Mouse (Mus musculus): ENCODE results near the gene Schip1.

The Schip1 gene

DNA sequence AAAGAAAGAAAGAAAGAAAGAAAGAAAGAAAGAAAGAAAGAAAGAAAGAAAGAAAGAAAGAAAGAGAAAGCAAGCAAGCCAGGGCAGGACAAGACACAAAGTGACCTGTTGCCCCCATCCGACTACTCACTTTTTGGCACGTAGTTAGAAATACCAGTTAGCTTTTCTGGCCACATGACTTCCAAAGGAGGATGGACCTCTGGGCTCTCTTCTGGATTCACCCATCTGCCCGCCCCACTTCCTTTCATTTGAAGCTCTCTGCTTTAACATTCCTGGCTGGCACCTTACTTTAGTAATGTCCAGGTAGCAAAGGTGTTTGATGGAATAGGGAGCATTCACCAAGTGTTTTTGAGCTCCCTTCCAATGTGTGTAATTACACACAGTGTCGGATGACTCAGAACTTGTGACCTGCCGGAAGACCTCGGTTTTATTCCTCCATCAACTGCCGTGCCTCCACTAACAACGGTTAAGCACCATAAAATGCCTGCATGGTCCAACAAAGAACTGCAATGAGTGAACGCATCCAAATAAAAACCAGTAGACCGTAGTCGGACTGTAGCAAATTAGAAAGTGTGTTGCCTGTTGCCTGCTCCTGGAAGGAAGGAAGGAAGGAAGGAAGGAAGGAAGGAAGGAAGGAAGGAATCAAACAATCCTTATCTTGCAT, 546.1 kb downstream of the Schip1 start:
- no peak for DNase-seq (ENCODE audit: low read depth, low spot score)

DNA sequence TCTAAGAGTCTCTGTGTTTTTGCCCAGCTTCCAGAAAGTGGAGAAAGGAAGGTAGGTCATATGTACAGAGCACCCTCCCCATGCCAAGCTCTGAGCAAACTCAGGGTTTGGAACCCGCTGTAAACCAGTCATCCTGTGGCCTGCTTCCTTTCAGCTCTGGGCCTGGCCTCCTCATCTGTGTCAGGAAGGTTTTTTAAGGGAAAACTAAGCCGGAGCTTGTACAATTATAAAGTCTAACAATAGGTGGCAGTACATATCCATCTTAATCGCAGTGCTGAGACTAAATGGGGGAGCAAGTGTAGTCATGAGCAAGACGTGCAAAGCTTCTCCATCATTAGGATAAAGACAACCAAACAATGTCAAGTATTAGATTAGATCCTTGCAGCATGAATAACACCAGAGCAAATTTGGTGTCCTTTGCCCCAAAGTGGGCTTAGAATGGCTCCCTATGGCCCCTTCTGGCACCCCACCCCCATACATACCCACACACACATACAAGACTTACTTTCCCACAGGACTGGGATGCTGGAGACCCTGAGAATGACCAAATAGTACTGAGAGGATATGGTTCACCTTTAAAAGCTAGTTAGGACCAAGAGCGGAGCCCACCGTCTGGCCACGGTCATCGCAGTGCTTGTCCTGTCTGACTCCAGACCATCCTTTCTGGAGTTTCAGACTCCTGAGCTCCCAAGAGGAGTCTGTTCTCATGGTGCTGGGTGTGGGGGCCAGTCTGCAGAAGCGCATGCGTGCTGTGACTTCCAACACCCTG, 550.6 kb downstream of the Schip1 start:
- peak; percentile 67 for DNase-seq (ENCODE audit: low read depth, low spot score)

DNA sequence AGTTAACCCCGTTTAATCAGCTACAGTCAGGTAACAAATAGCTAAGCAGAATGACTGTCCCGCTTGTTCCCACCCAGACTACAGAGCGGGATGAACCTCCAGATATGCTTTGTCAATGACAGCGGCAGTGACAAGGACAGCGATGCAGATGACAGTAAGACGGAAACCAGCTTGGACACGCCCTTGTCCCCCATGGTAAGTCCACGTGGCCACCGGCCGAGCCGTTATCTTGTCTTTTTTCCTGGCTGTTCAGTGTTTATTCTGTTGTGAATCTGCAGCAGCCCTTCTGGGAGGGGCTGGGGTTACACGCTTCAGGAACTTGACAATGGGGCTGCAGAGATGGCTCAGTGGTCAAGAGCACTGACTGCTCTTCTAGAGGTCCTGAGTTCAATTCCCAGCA, 551.8 kb downstream of the Schip1 start:
- no peak for DNase-seq (ENCODE audit: low read depth, low spot score)

DNA sequence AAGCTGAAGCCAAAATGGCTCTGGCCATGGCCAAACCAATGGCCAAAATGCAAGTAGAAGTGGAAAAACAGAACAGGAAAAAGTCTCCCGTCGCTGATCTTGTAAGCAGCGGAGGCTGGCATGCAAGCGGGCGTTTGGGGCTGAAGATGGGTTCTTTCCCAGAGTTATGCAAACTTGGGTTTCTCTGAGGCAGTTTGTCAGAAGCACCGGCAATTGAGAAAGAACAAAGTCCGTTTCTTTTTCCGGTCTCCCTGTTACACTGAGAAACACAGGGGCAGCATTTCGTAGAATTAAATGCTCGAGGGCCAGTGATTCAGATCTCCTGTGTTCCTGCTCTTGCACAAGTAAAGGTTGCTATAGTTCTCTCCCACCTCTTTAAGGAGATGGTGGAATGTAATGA, 553.1 kb downstream of the Schip1 start:
- no peak for DNase-seq (ENCODE audit: low read depth, low spot score)

DNA sequence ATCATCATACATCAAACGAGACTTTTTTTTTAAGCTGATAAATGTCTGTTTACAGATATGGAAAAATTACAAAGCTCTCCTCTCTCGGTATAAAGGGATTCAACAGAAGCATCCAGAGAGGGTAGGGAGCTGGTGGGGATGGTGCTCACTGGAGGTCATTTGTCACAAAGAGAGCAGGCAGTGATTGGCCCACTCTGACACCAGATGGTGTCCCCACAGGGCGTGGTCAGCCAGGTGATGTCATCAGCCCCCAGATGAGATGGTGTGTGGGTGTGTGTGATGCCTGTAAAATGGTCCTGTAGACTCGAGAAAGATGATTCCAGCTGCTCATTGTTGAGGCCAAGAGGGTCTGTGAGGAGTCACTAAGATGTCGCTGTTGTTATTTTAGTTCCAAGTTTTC, 554.5 kb downstream of the Schip1 start:
- DNase-seq (ENCODE audit: low read depth, low spot score): no peak

DNA sequence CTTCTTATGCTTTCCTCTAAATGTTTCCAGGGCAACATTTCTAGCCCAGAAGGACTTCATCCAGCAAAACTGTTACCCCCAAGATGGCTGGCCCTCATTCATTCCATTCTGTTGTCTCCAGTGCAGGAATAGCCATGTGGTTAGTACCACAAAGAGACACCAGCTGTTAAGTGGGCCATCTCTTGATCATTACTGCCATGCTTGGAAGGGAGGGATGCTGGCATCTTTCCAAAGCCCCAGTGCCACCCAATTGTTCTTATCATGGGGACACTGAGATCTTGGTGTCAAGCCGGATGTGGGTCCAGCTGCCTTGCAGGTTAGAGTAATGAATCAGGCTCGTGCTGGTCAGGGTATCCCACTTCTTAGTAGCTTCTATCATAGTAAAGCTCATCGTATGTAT, 557.4 kb downstream of the Schip1 start:
- no peak for DNase-seq (ENCODE audit: low read depth, low spot score)

DNA sequence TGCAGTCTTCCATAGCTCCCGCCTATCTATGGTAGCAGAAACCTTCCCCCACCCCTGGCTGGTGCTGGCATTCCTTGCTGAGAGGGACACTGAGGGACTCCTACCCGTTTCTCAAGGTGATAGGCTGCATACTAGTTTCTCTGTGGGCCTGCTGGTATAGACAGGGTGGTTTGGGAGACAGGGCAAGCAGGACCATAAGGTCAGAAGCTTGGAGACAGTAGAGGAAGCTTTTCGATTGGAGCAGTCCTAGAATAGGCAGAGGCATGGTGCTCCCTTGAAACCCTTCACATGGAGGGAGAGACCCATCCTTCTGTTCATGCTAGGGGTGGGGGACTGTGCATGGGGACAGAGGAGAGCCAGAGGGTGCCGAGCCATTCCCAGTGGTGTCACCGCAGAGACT, 558.4 kb downstream of the Schip1 start:
- no peak for DNase-seq (ENCODE audit: low read depth, low spot score)

DNA sequence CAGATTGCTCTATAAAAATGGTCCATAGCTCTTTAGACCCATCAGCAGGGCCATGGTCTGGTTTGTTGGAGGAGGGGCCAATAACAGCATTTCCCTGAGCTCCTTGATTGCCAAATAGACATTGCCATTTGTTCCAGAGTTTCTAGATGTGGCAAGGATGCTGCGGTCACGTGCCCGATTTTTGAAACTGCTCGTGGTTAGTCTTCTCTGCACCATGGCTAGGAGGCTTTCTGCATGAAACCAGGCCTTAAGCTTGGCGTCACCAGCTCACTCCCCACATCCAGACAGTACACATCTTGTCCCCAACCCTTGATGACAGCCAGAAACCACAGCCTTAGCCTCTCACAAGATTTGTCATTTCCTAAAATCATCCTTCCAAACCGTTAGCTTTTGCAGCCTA, 559.9 kb downstream of the Schip1 start:
- DNase-seq (ENCODE audit: low read depth, low spot score): no peak

DNA sequence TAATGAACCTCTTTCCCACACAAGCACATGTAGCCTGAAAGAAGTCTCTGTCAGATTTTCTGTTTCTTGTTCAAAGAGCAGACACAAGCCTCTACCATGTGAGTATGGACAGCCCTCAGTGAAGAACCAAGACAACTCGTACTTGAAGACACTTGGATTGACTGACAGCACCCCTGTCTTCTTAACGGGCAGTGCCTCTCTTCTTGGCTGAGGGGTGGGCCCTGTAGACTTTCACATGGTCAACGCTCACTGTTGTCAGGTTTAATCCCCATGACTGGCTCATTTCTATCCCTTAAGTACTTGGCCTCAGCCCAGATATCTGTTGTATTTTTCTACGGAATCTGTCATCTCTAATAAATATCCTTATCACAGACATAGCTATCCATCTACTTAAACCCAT, 565.7 kb downstream of the Schip1 start:
- DNase-seq (ENCODE audit: low read depth, low spot score): no peak

DNA sequence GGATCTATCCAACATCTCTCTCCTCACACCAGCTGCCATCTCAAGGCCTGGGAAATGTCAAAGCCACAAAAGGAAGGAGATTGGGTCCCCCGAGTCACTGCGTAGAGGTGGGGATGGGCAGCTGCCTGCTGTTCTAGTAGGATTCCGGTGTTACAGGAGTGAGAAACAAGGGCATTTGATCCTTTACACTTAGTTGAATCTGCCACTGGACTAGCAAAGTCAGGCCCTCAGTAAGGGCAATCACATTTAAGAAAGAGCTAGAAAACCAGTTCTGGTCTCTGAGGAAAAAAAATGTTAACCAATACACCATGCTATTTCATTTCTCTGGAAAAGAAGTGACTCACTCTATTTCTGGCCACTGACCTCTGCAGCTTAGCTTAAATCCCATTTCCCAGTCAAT, 566.2 kb downstream of the Schip1 start:
- DNase-seq (ENCODE audit: low read depth, low spot score): no peak

DNA sequence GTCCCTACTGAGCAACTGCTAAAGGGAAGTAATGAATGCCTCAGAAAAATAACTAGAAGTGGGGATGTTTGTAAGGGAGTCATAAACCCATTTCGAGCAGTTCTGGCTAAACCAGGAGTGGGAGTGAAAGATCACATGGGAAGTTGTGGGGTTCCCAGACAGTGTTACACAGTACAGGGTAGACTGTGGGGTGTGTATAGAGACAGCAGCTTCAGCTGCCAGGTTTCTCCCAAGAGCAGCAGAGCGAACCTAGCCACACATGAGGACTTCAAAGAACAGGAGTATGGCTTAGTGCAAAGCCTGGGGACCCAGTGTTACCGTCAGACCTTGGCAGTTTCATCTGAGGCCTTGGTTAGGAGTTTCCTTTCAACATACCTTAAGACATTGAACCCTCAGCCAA, 568.1 kb downstream of the Schip1 start:
- DNase-seq (ENCODE audit: low read depth, low spot score): no peak

DNA sequence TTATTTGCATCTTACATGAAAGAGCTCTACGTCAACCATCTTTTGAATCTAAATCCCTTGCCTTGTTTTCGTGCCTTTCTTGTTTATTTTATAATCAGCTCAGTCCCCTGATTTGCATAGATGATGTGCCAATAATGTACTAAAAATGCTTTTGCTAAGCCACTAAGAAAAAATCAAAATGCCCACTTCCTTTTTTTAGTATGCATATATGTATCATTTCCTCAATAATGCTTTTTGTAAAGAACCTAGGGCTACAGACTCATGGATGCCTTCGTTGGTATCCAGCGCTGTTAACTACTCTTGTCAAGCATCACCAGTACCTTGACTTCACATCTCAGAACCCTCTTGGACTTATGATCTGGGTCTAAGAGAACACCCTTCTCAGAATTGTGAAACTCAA, 569.0 kb downstream of the Schip1 start:
- DNase-seq (ENCODE audit: low read depth, low spot score): peak; percentile 49

DNA sequence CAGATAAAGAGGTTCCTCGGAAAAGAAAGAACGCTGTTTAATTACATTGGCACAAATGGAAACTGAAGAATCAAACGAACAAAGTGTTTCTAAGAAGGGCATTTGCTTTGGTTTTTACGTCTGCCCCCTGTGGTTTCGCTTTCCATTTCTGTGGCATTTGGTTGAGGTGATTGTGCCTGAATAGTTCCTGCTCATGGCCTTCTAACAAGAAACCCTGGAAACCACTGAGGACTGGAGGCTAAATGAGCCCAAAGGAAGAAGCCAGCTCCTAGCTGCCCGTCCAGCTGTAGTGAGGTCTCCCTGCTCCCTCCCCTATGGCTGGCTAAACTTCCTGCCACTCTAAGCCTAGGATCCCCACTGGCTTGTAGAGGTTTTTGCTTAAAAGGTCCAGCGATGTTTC, 573.4 kb downstream of the Schip1 start:
- peak; percentile 46 for DNase-seq (ENCODE audit: low read depth, low spot score)

DNA sequence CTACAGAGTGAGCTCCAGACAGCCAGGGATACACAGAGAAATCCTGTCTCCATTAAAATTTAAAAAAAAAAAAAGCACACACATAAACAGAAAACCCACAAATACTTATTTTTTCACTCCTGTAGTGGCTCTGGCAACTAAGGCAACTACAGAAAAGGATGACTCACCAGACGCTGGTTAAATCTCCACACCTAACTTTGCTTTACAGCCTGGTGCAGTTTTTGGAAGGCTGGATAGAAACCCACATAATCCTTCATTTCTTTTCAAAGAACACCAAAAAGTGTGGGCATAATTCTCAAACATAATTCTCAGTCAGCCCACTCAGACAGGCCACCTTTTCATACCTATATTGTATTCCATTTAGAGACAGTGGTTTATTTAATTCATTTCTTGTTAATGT, 574.1 kb downstream of the Schip1 start:
- no peak for DNase-seq (ENCODE audit: low read depth, low spot score)

DNA sequence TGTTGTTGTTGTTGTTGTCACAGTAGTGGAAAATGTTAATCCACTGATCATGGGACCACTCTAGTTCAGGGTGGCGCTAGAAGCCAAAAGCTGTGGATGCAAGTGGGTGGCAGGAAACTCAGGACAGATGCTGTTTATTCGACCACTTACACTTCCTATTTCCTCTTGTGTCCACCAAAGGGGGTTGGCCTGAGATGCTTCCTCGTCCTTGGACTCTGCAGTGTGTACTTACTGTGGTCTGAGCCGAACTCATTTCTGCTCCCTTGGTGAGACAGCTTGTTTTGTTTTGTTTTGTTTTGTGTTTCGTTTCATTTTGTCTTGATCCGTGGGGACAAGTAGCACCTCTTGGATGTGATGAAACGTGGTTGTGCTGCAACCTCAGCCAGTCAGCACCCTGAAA, 578.3 kb downstream of the Schip1 start:
- DNase-seq (ENCODE audit: low read depth, low spot score): no peak

DNA sequence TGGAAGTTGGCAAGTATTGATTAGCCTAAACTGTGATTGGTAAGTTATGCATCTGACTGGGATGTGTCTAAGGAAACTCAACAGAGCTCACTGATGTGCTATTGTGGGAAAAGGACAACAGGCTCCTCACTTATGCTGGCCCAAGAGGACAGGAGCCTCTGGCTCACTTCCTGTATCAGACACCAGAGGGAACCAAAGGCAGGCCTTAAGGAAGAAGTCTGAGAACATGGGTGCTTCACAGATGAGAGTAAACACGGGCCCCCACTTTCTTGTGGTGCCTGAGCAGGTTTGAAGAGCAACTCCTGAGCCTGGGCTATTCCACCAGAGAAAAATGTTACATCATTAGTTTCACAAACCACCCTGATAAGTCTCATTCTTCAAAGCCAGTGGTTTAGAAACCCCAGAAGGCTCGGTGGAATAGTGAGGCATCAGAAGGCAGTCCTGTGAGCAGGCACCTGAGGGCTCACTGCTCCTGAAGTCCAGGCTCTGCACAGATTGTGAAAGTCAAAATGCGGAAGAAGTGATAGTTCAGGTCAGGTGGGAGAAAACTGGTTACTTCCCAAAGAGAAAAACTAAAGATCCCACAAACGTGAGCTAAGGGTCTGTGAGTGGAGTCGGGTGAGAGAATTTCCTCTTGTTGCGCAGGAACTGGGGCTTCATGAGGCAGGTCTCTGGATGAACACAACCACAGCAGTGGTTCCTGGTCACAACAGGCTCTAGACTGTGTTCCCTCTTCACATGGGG, 582.0 kb downstream of the Schip1 start:
- peak; percentile 65 for DNase-seq (ENCODE audit: low read depth, low spot score)

DNA sequence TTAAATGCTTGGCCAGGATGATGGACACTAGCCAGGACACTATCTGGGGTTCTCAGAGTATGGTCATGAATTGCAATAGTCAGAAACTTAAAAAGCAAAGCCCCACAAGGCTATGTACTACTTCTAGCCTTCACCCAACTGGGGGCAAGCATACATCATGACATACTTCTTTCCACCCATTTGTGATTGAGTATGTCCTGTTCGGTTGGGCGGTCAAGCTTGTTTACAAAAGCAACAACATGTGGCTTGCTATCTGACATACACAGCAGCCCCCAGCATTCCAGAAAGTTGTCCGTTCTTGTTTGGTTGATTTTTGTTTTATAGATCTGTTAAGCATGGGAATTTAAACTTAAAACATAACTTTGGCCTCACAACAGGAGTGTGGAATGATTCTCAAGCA, 582.7 kb downstream of the Schip1 start:
- peak; percentile 27 for DNase-seq (ENCODE audit: low read depth, low spot score)

DNA sequence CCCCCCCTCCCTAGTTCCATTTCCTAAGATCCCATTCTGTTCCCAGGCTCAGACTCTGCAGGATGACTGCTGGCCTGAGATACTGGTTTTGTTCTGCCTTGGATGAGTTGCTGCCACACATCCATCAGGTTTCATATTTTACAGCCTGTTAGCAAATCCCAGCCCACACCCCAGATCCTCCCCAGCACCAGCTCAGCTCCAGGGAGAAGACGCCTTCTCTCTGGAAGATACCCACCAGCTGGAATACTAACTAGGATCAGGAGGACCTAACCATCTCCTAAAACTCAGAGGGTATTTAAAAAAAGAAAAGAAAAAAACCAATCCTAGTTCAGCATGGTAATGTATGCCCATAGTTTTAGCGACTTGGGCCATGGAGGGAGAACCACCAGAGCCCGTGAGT, 585.6 kb downstream of the Schip1 start:
- no peak for DNase-seq (ENCODE audit: low read depth, low spot score)

DNA sequence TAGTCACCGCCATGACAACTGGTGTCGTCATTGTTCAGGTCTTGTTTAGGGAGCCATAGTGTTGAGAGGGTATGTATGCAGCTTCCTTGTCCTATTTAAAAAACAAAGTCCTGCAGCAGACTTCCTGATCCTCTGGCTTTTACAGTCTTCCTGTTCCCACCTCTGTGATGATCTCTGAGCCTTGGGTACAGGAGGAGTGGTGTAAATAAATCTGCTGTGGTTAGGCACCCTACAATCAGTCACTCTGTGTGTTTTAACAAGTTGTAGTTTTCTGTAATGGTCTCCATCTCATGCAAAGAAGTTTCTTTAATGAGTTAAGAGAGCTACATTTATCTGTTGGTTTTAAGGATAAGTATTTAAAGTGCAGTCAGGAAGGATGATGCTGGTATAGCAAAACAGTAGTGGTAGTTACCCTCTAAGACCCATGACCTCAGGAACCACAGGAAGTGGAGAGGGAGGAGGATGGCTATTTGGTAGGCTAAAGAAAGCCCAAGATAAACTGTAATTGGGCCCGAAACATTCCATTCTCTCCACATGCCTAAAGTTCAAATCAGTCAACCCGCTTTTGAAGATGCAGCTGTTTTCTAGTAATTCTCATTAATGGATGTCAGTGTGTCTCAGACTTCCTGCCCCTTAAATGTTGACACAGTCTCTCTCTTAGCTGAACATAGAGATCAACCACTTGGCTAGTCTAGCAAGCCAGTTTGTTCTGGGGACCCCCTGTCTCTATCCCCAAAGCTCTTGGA, 592.2 kb downstream of the Schip1 start:
- DNase-seq (ENCODE audit: low read depth, low spot score): no peak

DNA sequence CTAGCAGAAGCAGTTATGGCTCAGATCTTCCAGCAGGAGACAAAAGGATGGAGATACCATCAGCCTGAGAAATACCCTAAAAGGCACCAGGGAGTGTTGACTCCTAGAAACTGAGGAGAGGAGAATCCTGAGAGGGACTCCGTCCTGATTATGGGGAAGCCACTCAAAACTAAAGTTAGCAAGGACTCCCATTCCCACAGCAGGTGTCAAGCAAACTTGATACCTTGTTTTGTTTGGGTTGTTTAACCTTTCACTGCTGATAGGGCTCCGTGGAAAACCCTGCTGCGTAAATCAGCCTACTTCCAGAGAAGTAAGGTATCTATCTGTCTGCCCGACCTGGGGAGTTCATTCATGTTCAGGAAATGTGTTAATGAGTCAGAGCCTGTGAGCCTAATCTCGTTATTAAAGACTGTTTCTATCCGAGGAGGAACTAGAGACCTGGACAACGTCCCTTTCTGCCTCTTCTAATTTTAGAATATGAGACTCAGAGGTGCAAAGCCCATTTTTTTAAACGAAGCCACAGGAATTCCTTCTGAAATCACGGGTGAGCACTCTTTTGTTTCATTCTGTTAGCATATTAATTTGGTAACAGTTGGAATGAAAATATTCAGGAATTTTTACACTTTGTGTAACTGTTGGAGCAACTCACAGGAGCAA, 593.1 kb downstream of the Schip1 start:
- no peak for DNase-seq (ENCODE audit: low read depth, low spot score)

DNA sequence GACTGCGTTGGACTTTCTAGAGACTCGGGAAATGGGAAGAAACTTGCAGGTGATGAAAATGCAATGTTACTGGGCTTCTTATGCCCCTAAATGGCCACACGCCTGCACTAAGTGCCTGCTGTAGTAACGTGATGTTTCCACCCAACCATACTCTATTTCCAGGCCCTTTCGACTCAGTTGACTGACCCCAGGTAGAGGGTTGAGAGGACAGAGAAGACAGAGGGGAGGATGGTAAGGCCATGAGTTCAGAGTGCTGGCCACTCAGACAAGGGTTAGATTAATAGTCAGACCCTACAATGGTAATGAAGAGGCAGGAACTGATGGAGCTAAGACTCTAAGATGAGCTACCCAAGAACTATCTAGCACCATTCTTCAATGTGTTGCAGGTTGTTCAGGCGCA, 595.4 kb downstream of the Schip1 start:
- no peak for DNase-seq (ENCODE audit: low read depth, low spot score)

DNA sequence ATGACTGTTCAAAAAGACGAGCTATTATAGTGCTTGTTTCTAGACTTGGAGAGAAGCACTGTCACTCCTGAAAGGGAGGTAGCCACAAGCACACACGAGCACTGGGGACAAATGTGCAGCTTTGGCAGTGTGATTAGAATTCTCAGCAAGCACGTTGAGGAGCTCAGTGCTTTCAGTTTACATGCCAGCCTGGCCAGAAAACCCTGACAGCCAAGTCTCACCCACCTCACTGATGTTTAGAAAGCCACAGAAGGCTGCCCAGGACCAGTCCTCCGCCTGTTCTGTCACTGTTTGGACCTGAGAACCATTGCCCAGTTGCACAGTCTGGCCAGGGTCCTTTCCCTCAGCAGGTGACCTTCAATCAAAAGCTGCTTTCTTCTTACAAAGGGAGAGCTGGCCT, 595.9 kb downstream of the Schip1 start:
- no peak for DNase-seq (ENCODE audit: low read depth, low spot score)
